31 mouse cellular contexts compared by ENCODE assay signal in genomic region chr1:176315063-176315462, GRCm38 (mm10). TPM values are rescaled to one million over a fixed set of nuclear protein-coding genes. Genes with fewer than 3 reads are reported as not detected.
DNase-seq lines count a peak whose midpoint lies in the region; ATAC-seq and TF ChIP-seq lines count a peak whose summit lies in the region.
"Had no signal": no experiment of that assay in that cellular context is flagged by ENCODE, and none has a peak within 500 bp of the region (broad histone marks: within the 10 kb centered on the region; RNA-seq: fewer than 3 reads in every experiment).

No protein-coding gene starts in this region.

- ATAC-seq in forebrain, postnatal 0 days, result peak; percentile 76
- ATAC-seq in forebrain, embryonic 13.5 days, result no peak
- ATAC-seq: forebrain, embryonic 14.5 days; hindbrain, postnatal 0 days; inflammation-experienced regulatory T-cells, adult 6 months; intestine, embryonic 16.5 days had no signal

- H3K36me3 ChIP-seq in forebrain, postnatal 0 days (ENCODE audit: insufficient read depth), result no peaks in the 10 kb centered on the region
- no peaks in the 10 kb centered on the region for H3K36me3 ChIP-seq in forebrain, embryonic 13.5 days (ENCODE audit: poor library complexity, severe bottlenecking)
- H3K36me3 ChIP-seq: embryonic facial prominence, embryonic 10.5 days; embryonic facial prominence, embryonic 13.5 days; heart, embryonic 12.5 days; heart, embryonic 15.5 days; hindbrain, embryonic 10.5 days; hindbrain, embryonic 13.5 days had no signal

- no peaks in the 10 kb centered on the region for H3K27me3 ChIP-seq in forebrain, postnatal 0 days (ENCODE audit: insufficient read depth, low read length)
- H3K27me3 ChIP-seq in forebrain, embryonic 13.5 days, result no peaks in the 10 kb centered on the region
- H3K27me3 ChIP-seq: CH12.LX; embryonic facial prominence, embryonic 13.5 days; heart, embryonic 12.5 days; heart, embryonic 15.5 days; hindbrain, embryonic 13.5 days had no signal

- no peaks in the 10 kb centered on the region for H3K4me1 ChIP-seq in forebrain, postnatal 0 days (ENCODE audit: insufficient read depth)
- H3K4me1 ChIP-seq in forebrain, embryonic 13.5 days, result no peaks in the 10 kb centered on the region
- H3K4me1 ChIP-seq: embryonic facial prominence, embryonic 10.5 days; embryonic facial prominence, embryonic 13.5 days; heart, embryonic 12.5 days; heart, embryonic 15.5 days; hindbrain, embryonic 10.5 days; hindbrain, embryonic 13.5 days had no signal

- H3K9ac ChIP-seq in forebrain, postnatal 0 days, result no peak overlapping the region
- H3K9ac ChIP-seq in forebrain, embryonic 13.5 days, result no peak overlapping the region
- H3K9ac ChIP-seq: embryonic facial prominence, embryonic 13.5 days; heart, embryonic 12.5 days; heart, embryonic 15.5 days; hindbrain, embryonic 13.5 days had no signal

- WGBS in forebrain, postnatal 0 days, result 58% methylated on average over 2 of the region's 2 CpGs
- 86% methylated on average over 2 of the region's 2 CpGs for WGBS in forebrain, embryonic 13.5 days

- DNase-seq in forebrain, postnatal 0 days, result peak; percentile 52
- DNase-seq in layer of hippocampus, postnatal 14 days (ENCODE audit: low spot score in 2 of 2), result peak; percentile 1 to 39
- DNase-seq in layer of hippocampus, adult 9-10 months (ENCODE audit: low spot score), result no peak
- DNase-seq in brain, adult 2 months (ENCODE audit: low read depth, low spot score), result peak; percentile 26
- no peak for DNase-seq in kidney, postnatal 4 days
- DNase-seq: adrenal gland, adult 2 months; adrenal gland, postnatal 14 days; B cell, adult 2 months; cerebellum, adult 11-12 months; cerebellum, adult 8-10 months; cerebellum, postnatal 10 days; cerebellum, postnatal 36 days; embryo, embryonic 11 days; gastrocnemius, postnatal 25 days; heart, adult 18-20 months; heart, postnatal 10 days; heart, postnatal 36 days had no signal

- H3K27ac ChIP-seq in forebrain, postnatal 0 days (ENCODE audit: low read depth, low read length), result no peak overlapping the region
- H3K27ac ChIP-seq in forebrain, embryonic 13.5 days, result no peak overlapping the region
- H3K27ac ChIP-seq: embryonic facial prominence, embryonic 10.5 days; embryonic facial prominence, embryonic 13.5 days; heart, embryonic 15.5 days; hindbrain, embryonic 10.5 days; hindbrain, embryonic 13.5 days; hindbrain, postnatal 0 days had no signal

- no peak for TF ChIP-seq CTCF in forebrain, postnatal 0 days (IDR thresholded peaks at IDR 0.05; ENCODE audit: low read depth)

- H3K4me3 ChIP-seq in forebrain, postnatal 0 days (ENCODE audit: low read depth, low read length), result no peak overlapping the region
- H3K4me3 ChIP-seq in forebrain, embryonic 13.5 days, result no peak overlapping the region
- H3K4me3 ChIP-seq: embryonic facial prominence, embryonic 10.5 days; embryonic facial prominence, embryonic 13.5 days; erythroblast, embryonic 14.5 days; heart, embryonic 12.5 days; heart, embryonic 15.5 days; hindbrain, embryonic 10.5 days; hindbrain, embryonic 13.5 days had no signal

- H3K9me3 ChIP-seq in forebrain, postnatal 0 days (ENCODE audit: low read length), result no peaks in the 10 kb centered on the region
- no peaks in the 10 kb centered on the region for H3K9me3 ChIP-seq in forebrain, embryonic 13.5 days (replicated peaks)
- H3K9me3 ChIP-seq: embryonic facial prominence, embryonic 10.5 days; embryonic facial prominence, embryonic 13.5 days; heart, embryonic 12.5 days; heart, embryonic 15.5 days; hindbrain, embryonic 10.5 days; hindbrain, embryonic 13.5 days had no signal

- H3K4me2 ChIP-seq in forebrain, postnatal 0 days (ENCODE audit: low read depth), result no peak overlapping the region
- no peak overlapping the region for H3K4me2 ChIP-seq in forebrain, embryonic 13.5 days
- H3K4me2 ChIP-seq: embryonic facial prominence, embryonic 13.5 days; heart, embryonic 12.5 days; heart, embryonic 15.5 days; hindbrain, embryonic 13.5 days had no signal

RNA-seq across cellular contexts. Expression of gene Pld5, which starts 40.0 kb away (rescaled TPM):
- total RNA-seq in forebrain, postnatal 0 days (2014; rRNA removed), result 1.9 and 2.9 TPM in 2 replicates
- polyA plus RNA-seq in forebrain, postnatal 0 days (2015; fragmentation: Nextera tagmentation; extraction: Ambion mirVana), result 0.89 and 1.7 TPM in 2 replicates
- 0.80 and 0.92 TPM in 2 replicates for polyA plus RNA-seq in forebrain, embryonic 13.5 days (2015; fragmentation: Nextera tagmentation; extraction: Ambion mirVana)
- 1 to 10 TPM; 1.9 to 2.9 TPM for total RNA-seq in layer of hippocampus, postnatal 14 days (2021)
- total RNA-seq: CH12.LX, MEL had no signal
- polyA plus RNA-seq: erythroblast, embryonic 14.5 days; inflammation-experienced regulatory T-cells, adult 6 months had no signal

Comparison
In these comparisons a context has a peak if more than half of its experiments do, and no peak if none do; other contexts are left out.
1. DNase-seq: peak in forebrain, postnatal 0 days (single experiment), layer of hippocampus, postnatal 14 days (2 of 2) and brain, adult 2 months (single experiment); none in layer of hippocampus, adult 9-10 months (single experiment) and kidney, postnatal 4 days (0 of 2).